Mouse (Mus musculus) lung, postnatal 14 days (tissue): ENCODE measurements around the gene Dok4.
"Not testable (repeated sequence)": the region's sequence is repeated elsewhere in the genome, so short reads cannot be mapped to it uniquely, and the experiment has no call there.

Source experiments
- DNase-seq: peaks from one replicate; pipeline ENCODE4 v3.0.0; 2021

Dok4 gene

DNA sequence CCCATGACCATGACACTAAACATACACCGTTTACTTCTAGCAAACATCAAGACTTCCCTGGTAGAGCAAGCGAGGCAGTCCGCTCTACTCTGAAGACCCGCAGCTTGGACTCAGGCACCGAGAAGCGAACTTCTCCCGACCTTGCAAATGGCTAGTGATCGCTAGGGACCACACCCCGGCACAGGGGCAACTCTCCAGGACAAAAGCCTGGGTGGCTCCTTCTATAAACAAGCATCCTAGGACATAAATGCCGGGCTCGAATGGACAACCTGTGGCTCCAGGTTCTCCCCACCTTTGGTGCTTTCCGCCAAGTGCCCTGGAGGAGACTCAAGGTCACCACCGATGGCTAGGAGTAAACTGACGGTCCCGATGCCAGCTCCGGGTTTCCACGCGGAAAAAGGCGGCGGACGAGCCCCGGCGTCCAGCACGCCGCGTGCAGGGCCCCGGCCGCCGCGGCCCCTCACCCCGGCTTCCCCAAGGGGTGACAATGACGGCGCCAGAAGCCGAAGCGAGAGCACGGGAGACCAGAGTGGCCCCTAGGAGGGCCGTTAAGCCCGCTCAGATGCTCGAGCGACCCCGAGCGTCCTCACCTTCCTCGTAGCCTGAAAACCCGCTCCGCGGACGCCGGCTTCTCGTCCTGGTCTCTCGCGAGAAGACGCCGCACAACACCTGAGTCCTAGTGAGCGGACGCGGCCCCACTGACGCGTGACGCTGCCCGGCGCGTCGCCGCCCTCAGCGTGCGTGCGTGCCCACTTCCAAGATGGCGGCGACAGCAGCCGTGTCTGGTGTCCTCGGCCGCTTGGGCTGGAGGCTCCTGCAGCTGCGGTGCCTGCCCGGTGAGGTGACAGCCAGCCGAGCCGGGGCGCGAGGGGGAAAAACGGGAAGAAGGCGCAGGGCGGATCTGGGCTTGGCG is 38.2 kb downstream of the Dok4 start, which contains the start of the genes Coq9 and Ciapin1:
Gene Coq9, plus strand, starts transcription at position 660 of the 913 bp plus-strand sequence.
Gene Ciapin1, minus strand, starts transcription at position 697 of the 913 bp plus-strand sequence.
- peak; percentile 95 for DNase-seq

DNA sequence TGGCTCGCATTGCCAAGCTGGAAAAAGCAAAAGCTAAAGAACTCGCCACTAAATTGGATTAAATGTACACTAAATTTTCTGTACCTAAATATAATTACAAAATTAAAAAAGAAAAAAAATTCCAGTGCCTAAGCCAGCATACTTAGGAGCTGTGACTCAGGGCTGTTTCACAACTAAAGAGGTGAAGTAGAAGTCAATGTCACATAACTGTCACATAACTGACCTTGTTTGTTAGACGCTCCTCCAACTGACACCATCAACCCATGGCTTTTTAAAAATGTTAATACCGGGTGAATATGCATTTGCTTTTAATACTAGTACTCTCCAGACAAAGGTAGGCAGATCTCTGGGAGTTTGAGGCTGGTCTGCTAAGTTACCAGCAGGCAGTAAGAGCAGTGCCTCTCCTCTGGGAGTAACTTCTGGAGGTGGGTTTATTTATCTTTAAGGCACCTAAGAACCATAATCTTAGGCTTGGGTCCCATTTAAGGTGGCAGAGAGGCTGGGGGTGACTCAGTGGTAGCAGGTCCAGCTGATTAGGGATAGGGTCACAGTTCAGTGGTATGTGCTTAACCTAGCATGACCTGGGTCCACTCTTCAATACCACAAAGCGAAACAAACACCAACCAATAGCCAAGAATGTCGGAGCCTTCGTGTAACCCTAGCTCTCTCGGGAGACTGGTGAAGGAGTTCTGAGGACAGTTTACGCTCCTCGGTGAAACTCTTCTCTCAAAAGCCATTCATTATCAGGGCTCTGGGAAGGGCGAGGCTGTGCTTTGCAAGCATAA is 39.5 kb downstream of the Dok4 start:
- DNase-seq: no peak

- DNase-seq: not testable (repeated sequence)
Observed at GRCm38 (mm10) chr8:94835751-94836150, 40.4 kb downstream of the Dok4 start.

DNA sequence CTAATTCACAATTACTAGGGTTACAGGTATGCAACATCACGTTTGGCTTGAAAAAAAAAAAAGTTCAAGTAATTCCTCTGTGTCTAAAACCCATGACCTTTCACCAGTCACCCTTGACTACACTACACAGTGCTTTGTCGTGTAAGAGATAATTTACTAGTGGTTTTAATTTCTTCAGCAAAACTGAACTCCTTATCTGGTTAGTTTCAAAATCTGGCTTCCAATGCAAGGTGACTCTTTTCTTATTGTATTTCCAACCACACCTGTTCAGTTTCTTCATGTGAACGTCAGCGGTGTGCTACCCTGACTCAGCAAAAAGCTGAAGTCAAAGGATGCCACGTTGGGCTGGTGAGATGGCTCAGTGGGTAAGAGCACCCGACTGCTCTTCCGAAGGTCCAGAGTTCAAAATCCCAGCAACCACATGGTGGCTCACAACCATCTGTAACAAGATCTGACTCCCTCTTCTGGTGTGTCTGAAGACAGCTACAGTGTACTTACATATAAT is 42.2 kb downstream of the Dok4 start:
- DNase-seq: not testable (repeated sequence)

- no peak for DNase-seq
Observed at GRCm38 (mm10) chr8:94828284-94828683, 47.8 kb downstream of the Dok4 start.

GRCm38 (mm10) chr8:94826210-94826609 is 49.9 kb downstream of the Dok4 start:
- DNase-seq: no peak

DNA sequence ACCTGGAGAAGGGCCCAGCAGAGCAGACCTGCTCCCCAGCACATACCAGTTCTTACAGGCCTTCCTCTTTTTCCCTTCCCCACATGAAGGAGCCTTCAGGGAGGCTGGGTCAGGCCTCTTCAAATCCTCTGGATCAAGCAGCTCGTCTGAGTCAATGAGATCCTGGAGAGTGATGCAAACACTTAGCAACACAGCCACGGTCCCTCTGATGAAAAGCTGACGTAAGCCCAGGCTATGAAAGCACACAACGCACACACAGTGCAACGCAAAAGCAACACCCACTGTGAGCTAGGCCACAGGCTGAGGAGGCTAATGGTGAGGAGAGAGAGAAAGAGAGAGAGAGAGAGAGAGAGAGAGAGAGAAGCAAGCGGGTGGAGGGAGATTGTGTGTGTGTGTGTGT is 51.0 kb downstream of the Dok4 start:
- no peak for DNase-seq

GRCm38 (mm10) chr8:94822637-94823560 is 53.2 kb downstream of the Dok4 start:
- peak; percentile 74 for DNase-seq

DNA sequence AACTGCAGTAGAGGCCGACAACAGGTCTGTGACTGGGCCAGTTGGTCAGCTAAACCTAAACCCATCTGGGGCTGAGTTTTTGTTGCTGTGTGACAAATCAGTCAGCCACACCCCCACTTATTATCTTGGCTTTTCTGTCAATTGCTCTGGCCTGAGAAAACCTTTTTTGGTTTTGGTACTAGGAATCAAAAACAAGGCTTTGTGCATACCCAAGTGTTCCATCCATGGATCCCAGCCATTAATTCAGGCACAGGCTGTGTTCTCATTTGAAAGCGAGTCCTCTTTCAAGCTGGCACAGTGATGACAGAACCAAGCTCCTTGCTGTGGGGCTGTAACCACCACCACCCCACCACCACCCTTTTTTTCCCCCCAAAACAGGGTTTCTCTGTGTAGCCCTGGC is 54.7 kb downstream of the Dok4 start:
- DNase-seq: no peak

DNA sequence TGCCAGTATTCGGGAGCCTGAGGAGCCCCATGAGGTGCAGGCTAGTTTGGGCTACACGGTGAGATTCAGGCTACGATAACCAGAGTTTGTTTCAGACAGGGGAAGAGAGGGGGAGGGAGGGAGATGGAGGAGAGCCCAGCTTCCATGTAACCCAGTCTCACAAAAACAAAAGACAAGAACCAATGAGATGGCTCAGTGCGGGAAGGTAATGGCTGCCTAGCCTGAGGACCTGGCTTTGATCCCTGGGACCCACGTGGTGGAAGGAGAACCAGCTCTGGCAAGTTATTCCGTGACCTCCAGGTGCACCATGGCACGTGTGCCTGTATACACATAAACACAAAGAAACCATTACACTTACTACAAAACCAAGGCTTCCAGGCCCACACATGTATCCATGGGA is 55.6 kb downstream of the Dok4 start:
- no peak for DNase-seq

DNA sequence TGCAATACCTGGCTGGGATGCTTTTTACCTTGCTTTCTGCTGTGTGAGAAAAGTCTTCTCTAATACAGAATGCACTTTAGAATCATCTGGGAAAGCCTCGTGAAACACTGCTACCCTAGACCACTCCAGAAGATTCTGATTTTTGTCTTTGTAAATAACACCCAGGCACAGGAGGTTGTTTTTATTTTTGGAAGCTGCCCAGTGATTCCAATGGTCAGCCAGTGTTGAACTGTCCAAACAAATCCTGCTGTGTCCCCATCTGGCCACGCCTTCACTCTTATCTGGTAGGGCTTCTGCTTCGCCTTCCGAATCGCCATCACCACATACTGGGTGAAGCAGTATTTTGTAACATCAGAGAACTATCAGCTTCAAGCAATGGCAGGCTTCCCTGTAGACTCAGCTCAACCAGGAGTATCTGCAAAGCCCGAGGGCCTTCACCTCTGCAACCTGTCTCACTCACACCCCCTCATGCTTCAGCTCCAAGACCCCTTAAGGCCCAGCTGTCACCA is 56.4 kb downstream of the Dok4 start:
- DNase-seq: no peak

DNA sequence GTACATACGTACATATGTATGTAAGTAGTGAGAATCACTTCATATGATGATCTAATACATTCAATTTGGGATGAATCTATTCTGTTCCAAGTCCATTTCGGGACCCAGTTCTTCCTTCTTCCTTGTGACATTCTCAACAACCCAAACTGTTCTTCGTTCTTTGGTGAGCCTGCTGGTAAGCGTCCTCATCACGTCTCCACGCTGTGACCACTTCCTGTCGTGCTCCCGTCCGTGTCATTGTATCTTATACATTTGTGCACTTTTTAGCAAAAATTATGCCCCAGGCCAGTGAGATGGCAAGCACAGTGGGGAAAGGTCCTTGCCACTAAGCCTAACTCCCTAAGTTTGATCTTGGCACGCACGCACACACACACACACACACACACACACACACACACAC is 58.2 kb downstream of the Dok4 start:
- no peak for DNase-seq

DNA sequence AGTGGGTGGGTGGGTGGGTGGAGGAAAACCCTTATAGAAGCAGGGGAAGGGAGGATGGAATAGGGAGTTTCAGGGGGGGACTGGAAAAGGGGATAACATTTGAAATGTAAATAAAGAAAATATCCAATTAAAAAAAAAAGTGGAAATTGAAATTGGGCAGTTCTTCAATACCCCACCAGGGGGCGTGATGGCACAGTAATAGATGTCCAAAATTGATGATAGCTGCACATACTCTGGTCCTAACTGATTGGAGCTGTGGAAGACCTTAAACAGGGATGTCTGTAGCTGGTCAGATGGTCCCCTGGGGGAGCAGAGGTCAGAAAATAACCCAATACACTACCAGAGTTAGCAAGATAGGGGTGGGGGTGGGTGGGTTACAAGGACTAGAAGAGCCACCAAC is 61.6 kb downstream of the Dok4 start:
- DNase-seq: peak; percentile 38
